Mouse (Mus musculus): Measurements from ENCODE around the gene Rhbdd2. TPM values are rescaled to one million over a fixed set of nuclear protein-coding genes. Genes with fewer than 3 reads are reported as not detected.

The Rhbdd2 gene
- polyA plus RNA-seq, 2 experiments: 30.6 to 38.9 TPM

GRCm38 (mm10) chr5:135645330-135645729 lies 12.9 kb downstream of the Rhbdd2 start:
- no peaks in the 10 kb centered on the region for H3K4me1 ChIP-seq (ENCODE audit: control insufficient read depth, insufficient read depth, low read length)
- no peak overlapping the region for H3K4me2 ChIP-seq (replicated peaks; ENCODE audit: low read depth, low read length, severe bottlenecking)
- no peak overlapping the region for H3K27ac ChIP-seq (replicated peaks; ENCODE audit: low read depth, low read length)
- H3K27me3 ChIP-seq (ENCODE audit: control insufficient read depth, insufficient read depth, low read length): no peaks in the 10 kb centered on the region
- no peak overlapping the region for H3K9ac ChIP-seq (ENCODE audit: low read depth, low read length, severe bottlenecking)
- H3K36me3 ChIP-seq (ENCODE audit: control insufficient read depth, insufficient read depth, low read length): peaks cover 7% of the 10 kb centered on the region
- H3K4me3 ChIP-seq (replicated peaks; ENCODE audit: low read length): no peak overlapping the region
- no peaks in the 10 kb centered on the region for H3K9me3 ChIP-seq (ENCODE audit: control insufficient read depth, low read length)
- DNase-seq (ENCODE audit: low spot score) (no peak), ATAC-seq (ENCODE audit: low FRiP score, low read depth) (no peak)
- WGBS: 81% methylated on average over 5 of the region's 5 CpGs
- TF ChIP-seq POLR2A (IDR thresholded peaks at IDR 0.05; ENCODE audit: borderline replicate concordance, extremely low read depth, insufficient read depth, insufficient read length): no peak

- Histone ChIP-seq H3K9ac (ENCODE audit: low read depth, low read length, severe bottlenecking) (no peak overlapping the region), H3K4me3 (replicated peaks; ENCODE audit: low read length) (no peak overlapping the region), H3K9me3 (ENCODE audit: control insufficient read depth, low read length) (no peaks in the 10 kb centered on the region), H3K4me1 (ENCODE audit: control insufficient read depth, insufficient read depth, low read length) (no peaks in the 10 kb centered on the region), H3K36me3 (ENCODE audit: control insufficient read depth, insufficient read depth, low read length) (peaks cover 5% of the 10 kb centered on the region; the same call in 1 of the 2 replicates), H3K4me2 (replicated peaks; ENCODE audit: low read depth, low read length, severe bottlenecking) (no peak overlapping the region), H3K27me3 (ENCODE audit: control insufficient read depth, insufficient read depth, low read length) (no peaks in the 10 kb centered on the region), H3K27ac (replicated peaks; ENCODE audit: low read depth, low read length) (no peak overlapping the region)
- DNase-seq (ENCODE audit: low spot score) (no peak), ATAC-seq (ENCODE audit: low FRiP score, low read depth) (no peak)
- 82% methylated on average over 6 of the region's 6 CpGs for WGBS
- TF ChIP-seq POLR2A (IDR thresholded peaks at IDR 0.05; ENCODE audit: borderline replicate concordance, extremely low read depth, insufficient read depth, insufficient read length): no peak
These were observed 13.6 kb downstream of the Rhbdd2 start for GRCm38 (mm10) chr5:135646038-135646437.

- H3K27me3 ChIP-seq (ENCODE audit: control insufficient read depth, insufficient read depth, low read length): no peaks in the 10 kb centered on the region
- no peak overlapping the region for H3K4me2 ChIP-seq (replicated peaks; ENCODE audit: low read depth, low read length, severe bottlenecking)
- H3K27ac ChIP-seq (replicated peaks; ENCODE audit: low read depth, low read length): no peak overlapping the region
- no peak overlapping the region for H3K9ac ChIP-seq (ENCODE audit: low read depth, low read length, severe bottlenecking)
- TF ChIP-seq POLR2A (IDR thresholded peaks at IDR 0.05; ENCODE audit: borderline replicate concordance, extremely low read depth, insufficient read depth, insufficient read length): no peak
- no peaks in the 10 kb centered on the region for H3K36me3 ChIP-seq (ENCODE audit: control insufficient read depth, insufficient read depth, low read length)
- DNase-seq (ENCODE audit: low spot score) (no peak), ATAC-seq (ENCODE audit: low FRiP score, low read depth) (no peak; the same call in 1 of the 2 replicates)
- H3K4me1 ChIP-seq (ENCODE audit: control insufficient read depth, insufficient read depth, low read length): no peaks in the 10 kb centered on the region
- WGBS: 82% methylated on average over 9 of the region's 9 CpGs
- no peak overlapping the region for H3K4me3 ChIP-seq (replicated peaks; ENCODE audit: low read length)
- H3K9me3 ChIP-seq (ENCODE audit: control insufficient read depth, low read length): no peaks in the 10 kb centered on the region
These were observed 16.3 kb downstream of the Rhbdd2 start for GRCm38 (mm10) chr5:135648461-135649308.

- H3K4me2 ChIP-seq (replicated peaks; ENCODE audit: low read depth, low read length, severe bottlenecking): no peak overlapping the region
These were observed 16.9 kb downstream of the Rhbdd2 start for GRCm38 (mm10) chr5:135649309-135649633.

GRCm38 (mm10) chr5:135651536-135651935 lies 19.1 kb downstream of the Rhbdd2 start:
- DNase-seq (ENCODE audit: low spot score) (no peak), ATAC-seq (ENCODE audit: low FRiP score, low read depth) (no peak)
- Histone ChIP-seq H3K9me3 (ENCODE audit: control insufficient read depth, low read length) (no peaks in the 10 kb centered on the region), H3K4me1 (ENCODE audit: control insufficient read depth, insufficient read depth, low read length) (no peaks in the 10 kb centered on the region), H3K4me3 (replicated peaks; ENCODE audit: low read length) (no peak overlapping the region), H3K36me3 (ENCODE audit: control insufficient read depth, insufficient read depth, low read length) (no peaks in the 10 kb centered on the region), H3K4me2 (replicated peaks; ENCODE audit: low read depth, low read length, severe bottlenecking) (no peak overlapping the region), H3K9ac (ENCODE audit: low read depth, low read length, severe bottlenecking) (no peak overlapping the region), H3K27me3 (ENCODE audit: control insufficient read depth, insufficient read depth, low read length) (no peaks in the 10 kb centered on the region), H3K27ac (replicated peaks; ENCODE audit: low read depth, low read length) (no peak overlapping the region)
- 69% methylated on average over 3 of the region's 3 CpGs for WGBS
- TF ChIP-seq POLR2A (IDR thresholded peaks at IDR 0.05; ENCODE audit: borderline replicate concordance, extremely low read depth, insufficient read depth, insufficient read length): no peak

More at GRCm38 (mm10) chr5:135649309-135649633, 16.9 kb downstream of the Rhbdd2 start:
- no peak for ATAC-seq (ENCODE audit: low FRiP score, low read depth)
- Histone ChIP-seq H3K9me3 (ENCODE audit: control insufficient read depth, low read length) (no peaks in the 10 kb centered on the region), H3K36me3 (ENCODE audit: control insufficient read depth, insufficient read depth, low read length) (no peaks in the 10 kb centered on the region), H3K4me1 (ENCODE audit: control insufficient read depth, insufficient read depth, low read length) (no peaks in the 10 kb centered on the region), H3K27ac (replicated peaks; ENCODE audit: low read depth, low read length) (no peak overlapping the region), H3K27me3 (ENCODE audit: control insufficient read depth, insufficient read depth, low read length) (no peaks in the 10 kb centered on the region), H3K9ac (ENCODE audit: low read depth, low read length, severe bottlenecking) (no peak overlapping the region), H3K4me3 (replicated peaks; ENCODE audit: low read length) (no peak overlapping the region)
- DNase-seq (ENCODE audit: low spot score): no peak
- 93% methylated on average over 1 of the region's 1 CpGs for WGBS
- TF ChIP-seq POLR2A (IDR thresholded peaks at IDR 0.05; ENCODE audit: borderline replicate concordance, extremely low read depth, insufficient read depth, insufficient read length): no peak
